Mouse (Mus musculus): ENCODE results near the gene Tll2. TPM values are rescaled to one million over a fixed set of nuclear protein-coding genes. Genes with fewer than 3 reads are reported as not detected.

The Tll2 gene
- under 1 TPM; 0.16 to 0.27 TPM for total RNA-seq (2021)
- long read RNA-seq, experiment 1: 0 reads
- long read RNA-seq, experiment 2: 0 reads

DNA sequence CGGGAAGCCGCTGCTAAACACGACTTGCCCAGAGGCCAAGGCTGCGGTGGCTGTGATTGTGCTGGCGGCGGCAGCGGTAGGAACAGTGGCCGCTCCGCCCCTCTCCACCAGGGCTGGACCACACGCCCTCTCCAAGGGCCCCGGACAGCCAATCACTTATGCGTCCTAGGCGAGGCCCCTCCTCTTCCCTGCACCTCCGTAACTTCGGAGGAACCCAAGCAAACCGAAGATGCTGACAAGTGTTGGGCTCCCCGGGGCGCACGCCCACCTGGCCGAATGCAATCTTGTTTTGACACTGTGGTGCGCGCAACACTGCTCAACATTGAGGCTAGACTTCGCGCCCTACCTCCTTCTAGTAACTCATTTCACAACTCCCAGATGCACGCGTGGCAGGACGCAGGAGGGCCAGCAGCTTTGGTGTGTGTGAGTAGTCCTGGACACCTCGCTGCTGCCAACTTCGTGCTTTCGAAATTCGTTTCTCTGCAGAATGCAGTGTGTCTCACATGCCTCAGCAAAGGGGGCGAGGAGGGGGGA is at the start of gene Tll2:
Tll2 (minus strand) TSS at position 25 of the 534 bp plus-strand sequence.
- intact Hi-C loops (cut with DNase I; ENCODE audit: low total_unique reads): no loop called here
- DNase-seq: peak; percentile 58

GRCm38 (mm10) chr19:41254584-41254983 is 47.9 kb upstream of the Tll2 start:
- DNase-seq: no peak
- intact Hi-C loops (cut with DNase I; ENCODE audit: low total_unique reads): no loop called here

GRCm38 (mm10) chr19:41248968-41249367 is 42.3 kb upstream of the Tll2 start:
- no peak for DNase-seq
- intact Hi-C loops (cut with DNase I; ENCODE audit: low total_unique reads): no loop called here

- no peak for DNase-seq
- intact Hi-C loops (cut with DNase I; ENCODE audit: low total_unique reads): no loop called here
These were observed 41.6 kb upstream of the Tll2 start for GRCm38 (mm10) chr19:41248271-41248670.

GRCm38 (mm10) chr19:41246271-41246670 is 39.6 kb upstream of the Tll2 start:
- no peak for DNase-seq
- intact Hi-C loops (cut with DNase I; ENCODE audit: low total_unique reads): no loop called here

GRCm38 (mm10) chr19:41244581-41244980 is 37.9 kb upstream of the Tll2 start:
- peak; percentile 46 for DNase-seq
- intact Hi-C loops (cut with DNase I; ENCODE audit: low total_unique reads): loop anchor here (5.0 kb wide), 1 partner anchor 137 kb away; no protein-coding TSS in a partner anchor

GRCm38 (mm10) chr19:41241997-41242396 is 35.4 kb upstream of the Tll2 start:
- no peak for DNase-seq
- intact Hi-C loops (cut with DNase I; ENCODE audit: low total_unique reads): loop anchor here (5.0 kb wide), 1 partner anchor 135 kb away; no protein-coding TSS in a partner anchor

- no peak for DNase-seq
- intact Hi-C loops (cut with DNase I; ENCODE audit: low total_unique reads): no loop called here
These were observed 27.1 kb upstream of the Tll2 start for GRCm38 (mm10) chr19:41233698-41234097.

GRCm38 (mm10) chr19:41208326-41208725 is 1.7 kb upstream of the Tll2 start:
- intact Hi-C loops (cut with DNase I; ENCODE audit: low total_unique reads): no loop called here

GRCm38 (mm10) chr19:41206041-41206810 is 409 bp downstream of the Tll2 start:
- intact Hi-C loops (cut with DNase I; ENCODE audit: low total_unique reads): no loop called here

More at GRCm38 (mm10) chr19:41208326-41208725, 1.7 kb upstream of the Tll2 start:
- DNase-seq: no peak

DNA sequence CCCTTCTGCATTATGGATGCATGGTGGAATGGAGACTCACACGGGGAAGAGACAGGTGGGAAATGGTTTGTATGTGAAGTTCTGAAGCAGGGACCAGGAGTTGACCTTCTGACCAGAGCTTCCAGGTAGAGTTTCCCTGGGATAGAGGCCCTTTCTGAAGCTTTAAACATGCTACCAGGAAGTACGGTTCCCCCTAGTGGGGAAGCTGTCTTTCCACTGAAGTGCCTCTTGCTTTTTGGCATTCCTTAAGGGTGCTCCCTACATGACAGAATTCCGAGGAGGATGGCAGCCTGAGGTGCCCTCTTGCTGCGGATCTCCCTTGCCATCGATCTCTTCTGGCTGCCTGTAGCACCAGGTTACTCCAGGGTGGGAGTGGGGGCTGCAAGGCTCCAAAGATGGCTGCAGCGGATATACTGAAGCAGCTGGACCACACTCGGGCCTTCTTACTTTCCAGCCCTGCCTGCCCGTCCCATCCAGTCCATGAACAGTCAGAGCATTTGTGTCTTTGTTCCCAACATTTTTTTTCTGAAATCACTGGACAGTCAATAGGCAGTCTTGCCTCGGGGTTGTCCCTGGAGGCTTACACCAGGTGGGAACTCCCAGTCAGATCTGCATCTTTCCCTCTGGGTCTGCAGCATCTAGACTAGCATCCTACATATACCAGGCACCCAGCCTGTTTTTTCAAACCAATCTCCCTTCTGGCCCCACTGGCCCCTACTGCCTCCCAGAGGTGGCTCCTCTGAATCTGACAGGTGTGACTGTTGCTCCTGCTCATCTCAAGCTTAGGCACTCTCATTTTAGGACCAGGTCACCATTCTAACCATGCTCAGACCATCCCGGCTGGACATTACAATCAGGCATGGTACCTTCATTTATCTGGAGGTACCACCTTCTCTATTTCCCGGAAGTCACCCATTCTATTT is 2.2 kb downstream of the Tll2 start:
- no peak for DNase-seq
- intact Hi-C loops (cut with DNase I; ENCODE audit: low total_unique reads): no loop called here

More at GRCm38 (mm10) chr19:41206041-41206810, 409 bp downstream of the Tll2 start:
- no peak for DNase-seq

DNA sequence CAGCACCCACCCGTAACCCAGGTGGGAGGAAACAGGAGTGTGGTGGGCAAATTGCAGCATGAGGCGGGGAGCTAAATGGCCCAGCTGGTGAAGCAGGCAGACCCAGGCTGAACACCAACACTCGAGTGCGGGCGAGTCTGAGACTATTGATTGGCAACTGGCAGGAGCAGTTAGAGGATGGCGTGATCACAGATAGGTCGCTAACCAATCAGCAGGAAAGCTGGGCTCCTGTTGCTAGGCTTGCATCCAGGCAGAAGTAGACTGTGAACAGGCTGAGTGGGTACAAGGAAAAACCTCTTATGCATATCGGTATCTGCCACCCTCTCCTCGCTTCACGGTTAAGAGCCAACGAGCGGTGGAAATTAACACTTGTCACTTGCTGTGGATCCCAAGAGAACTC is 9.0 kb downstream of the Tll2 start:
- DNase-seq: no peak
- intact Hi-C loops (cut with DNase I; ENCODE audit: low total_unique reads): loop anchor here (5.0 kb wide), 1 partner anchor 90 kb away; no protein-coding TSS in a partner anchor

DNA sequence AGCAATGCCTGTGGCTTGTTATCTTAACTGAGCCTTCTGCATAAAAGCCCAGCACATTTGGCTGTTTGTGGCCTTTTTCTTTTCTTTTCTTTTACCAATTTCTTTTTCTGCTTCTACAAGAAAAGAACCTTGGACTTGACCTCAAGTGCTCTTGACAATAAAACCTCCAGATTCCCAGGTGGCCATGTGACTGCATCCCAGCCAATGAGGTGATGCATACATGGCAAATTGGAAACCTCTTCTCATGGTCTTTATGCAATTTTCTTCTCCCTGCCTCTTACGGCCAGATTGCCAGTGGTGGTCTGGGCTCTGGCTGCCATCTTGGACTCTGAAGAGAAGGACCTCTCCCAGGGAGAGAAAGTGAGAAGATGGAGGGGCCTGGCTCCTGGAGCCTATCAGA is 13.3 kb downstream of the Tll2 start:
- intact Hi-C loops (cut with DNase I; ENCODE audit: low total_unique reads): no loop called here
- DNase-seq: no peak

- DNase-seq: no peak
- intact Hi-C loops (cut with DNase I; ENCODE audit: low total_unique reads): no loop called here
These were observed 13.7 kb downstream of the Tll2 start for GRCm38 (mm10) chr19:41192953-41193352.

DNA sequence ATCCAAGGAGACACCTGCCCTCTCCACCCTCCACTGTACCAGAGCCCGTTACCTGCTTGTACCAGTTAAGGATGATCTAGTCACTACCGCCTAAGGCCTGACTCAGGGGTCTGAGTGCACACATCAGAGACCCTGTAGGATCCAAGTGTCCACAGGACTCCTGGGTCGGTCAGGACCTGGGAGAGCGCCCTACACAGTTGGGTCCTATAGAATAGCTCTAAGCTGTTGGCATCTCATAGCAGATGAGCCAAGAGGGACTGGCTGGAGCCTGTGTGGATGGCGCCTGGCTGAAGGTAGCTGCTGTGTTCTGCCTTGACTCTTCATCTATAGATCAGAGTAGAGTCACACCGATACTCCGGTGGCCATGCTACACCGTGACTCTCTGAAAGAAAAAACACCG is 14.9 kb downstream of the Tll2 start:
- intact Hi-C loops (cut with DNase I; ENCODE audit: low total_unique reads): no loop called here
- no peak for DNase-seq

DNA sequence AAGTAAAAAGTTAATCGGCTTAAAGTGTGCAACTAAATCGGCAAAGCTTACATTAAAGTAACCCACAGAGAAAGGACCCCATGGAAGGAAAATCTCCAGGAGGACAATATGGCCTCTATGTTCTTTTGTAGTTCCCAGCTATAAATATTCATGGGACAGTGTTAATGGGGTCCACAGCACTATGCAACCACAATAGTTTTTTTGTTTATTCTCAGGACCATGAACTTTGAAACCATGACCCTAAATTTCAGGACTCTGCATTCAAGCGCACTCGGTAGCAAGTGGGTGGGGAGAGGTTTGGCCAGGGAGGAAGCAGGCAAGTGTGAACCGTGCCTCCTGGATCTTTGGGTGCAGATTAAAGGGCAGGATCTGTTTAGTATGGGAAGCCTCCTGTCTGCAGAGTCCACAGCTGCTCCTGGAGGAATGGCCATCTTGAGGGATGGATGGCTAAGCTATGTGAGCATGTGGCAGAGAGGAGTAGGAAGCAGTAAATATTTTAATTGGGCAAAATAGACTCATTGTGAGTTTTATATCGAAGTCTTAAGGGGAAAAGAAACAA is 15.7 kb downstream of the Tll2 start:
- intact Hi-C loops (cut with DNase I; ENCODE audit: low total_unique reads): no loop called here
- DNase-seq: no peak

DNA sequence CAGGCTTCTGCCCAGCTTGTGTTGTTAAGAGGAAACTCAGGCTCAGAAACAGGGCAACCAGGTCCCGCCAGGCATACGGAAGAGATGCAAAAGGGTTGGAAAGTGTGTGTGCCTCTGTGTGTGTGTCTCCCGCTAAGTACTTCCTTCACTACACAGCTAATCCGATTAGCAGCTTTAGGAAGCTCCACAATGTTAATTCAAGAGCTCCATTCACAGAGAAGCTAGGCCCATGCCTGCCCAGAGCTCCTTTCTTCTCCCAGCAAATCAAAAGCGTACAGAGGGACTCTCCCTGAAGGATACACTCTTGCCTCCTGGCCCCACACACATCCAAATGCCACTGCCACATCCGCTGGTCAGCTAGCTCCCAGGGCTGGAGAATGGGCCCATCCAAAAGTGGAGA is 29.3 kb downstream of the Tll2 start:
- intact Hi-C loops (cut with DNase I; ENCODE audit: low total_unique reads): no loop called here
- DNase-seq: no peak

- intact Hi-C loops (cut with DNase I; ENCODE audit: low total_unique reads): no loop called here
- no peak for DNase-seq
These were observed 29.8 kb downstream of the Tll2 start for GRCm38 (mm10) chr19:41176881-41177280.

DNA sequence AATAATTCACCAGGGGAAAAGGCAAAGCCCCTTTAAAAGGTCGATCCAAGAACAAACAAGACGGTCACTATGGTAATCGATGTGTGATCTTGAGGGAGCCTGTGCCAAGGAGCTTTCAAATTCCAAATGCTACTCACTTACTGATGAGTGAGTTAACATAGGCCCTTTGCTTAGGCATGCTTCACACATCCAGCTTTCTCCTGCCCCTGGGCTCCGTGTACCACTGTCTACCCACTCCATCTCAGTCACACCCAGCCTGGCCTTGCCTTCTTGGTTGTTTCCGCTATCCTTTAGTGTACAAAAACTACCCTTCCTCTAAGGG is 40.8 kb downstream of the Tll2 start:
- no peak for DNase-seq
- intact Hi-C loops (cut with DNase I; ENCODE audit: low total_unique reads): no loop called here

All from gastrocnemius, postnatal 14 days (tissue).